Mouse (Mus musculus) brain, embryonic 14.5 days (tissue): Measurements from ENCODE around the gene Acsl1.

Experiments
- CTCF ChIP-seq: fragments of 200-500 bp; IDR thresholded peaks from 2 replicates; pipeline ENCODE4 v1.5.1; 2012; ENCODE audit warnings: inconsistent platforms, mild to moderate bottlenecking, moderate library complexity, borderline replicate concordance; ENCODE audit not compliant: insufficient read depth, insufficient read length; ENCODE audit errors: extremely low read depth
- POLR2A ChIP-seq: fragments of 200-500 bp; IDR thresholded peaks from 2 replicates; pipeline ENCODE4 v1.6.1; 2012; ENCODE audit warnings: mild to moderate bottlenecking, inconsistent platforms, borderline replicate concordance; ENCODE audit not compliant: poor library complexity, insufficient read depth, insufficient read length, severe bottlenecking; ENCODE audit errors: extremely low read depth

- TF ChIP-seq POLR2A (no peak), CTCF (no peak)
These were observed 75.0 kb downstream of the Acsl1 start for GRCm38 (mm10) chr8:46545854-46546253.
